Mouse (Mus musculus): ENCODE results near the gene Papolg. TPM values are rescaled to one million over a fixed set of nuclear protein-coding genes. Genes with fewer than 3 reads are reported as not detected.

Gene Papolg
- total RNA-seq, 2 experiments from 2014 or later = 18.4 to 19.0 TPM

Other genes starting within 250 kb of the Papolg start
- gene Pus10, start 229.6 kb downstream of the Papolg start, total RNA-seq (2021) = 10 to 100 TPM; 12.2 to 19.5 TPM
- gene Pex13, start 229.3 kb downstream of the Papolg start, total RNA-seq (2021) = 10 to 100 TPM; 20.5 to 24.5 TPM
- gene Rel, start 124.3 kb downstream of the Papolg start, total RNA-seq (2021) = 1 to 10 TPM; 3.5 to 4.2 TPM
- 1 to 10 TPM in 1 of 2 experiments, under 1 TPM in 1; 0.72 to 1.1 TPM for gene A830031A19Rik, start 179.8 kb upstream of the Papolg start, total RNA-seq (2021)
- 100 to 1,000 TPM; 125 to 127 TPM for gene Bcl11a, start 182.8 kb upstream of the Papolg start, total RNA-seq (2021)